Mouse (Mus musculus) olfactory bulb, adult 2 months (tissue): ENCODE data around the gene St5.

Experiments
- CTCF ChIP-seq: fragments of 200-500 bp; IDR thresholded peaks from 2 replicates; pipeline ENCODE4 v1.5.1; 2012; ENCODE audit warnings: low read depth, mild to moderate bottlenecking, low read length, moderate library complexity; ENCODE audit not compliant: insufficient read depth
- POLR2A ChIP-seq: fragments of 200-500 bp; IDR thresholded peaks from 2 replicates; pipeline ENCODE4 v1.6.1; 2012; ENCODE audit warnings: mild to moderate bottlenecking, low read depth, low read length, moderate library complexity; ENCODE audit not compliant: insufficient read depth

DNA sequence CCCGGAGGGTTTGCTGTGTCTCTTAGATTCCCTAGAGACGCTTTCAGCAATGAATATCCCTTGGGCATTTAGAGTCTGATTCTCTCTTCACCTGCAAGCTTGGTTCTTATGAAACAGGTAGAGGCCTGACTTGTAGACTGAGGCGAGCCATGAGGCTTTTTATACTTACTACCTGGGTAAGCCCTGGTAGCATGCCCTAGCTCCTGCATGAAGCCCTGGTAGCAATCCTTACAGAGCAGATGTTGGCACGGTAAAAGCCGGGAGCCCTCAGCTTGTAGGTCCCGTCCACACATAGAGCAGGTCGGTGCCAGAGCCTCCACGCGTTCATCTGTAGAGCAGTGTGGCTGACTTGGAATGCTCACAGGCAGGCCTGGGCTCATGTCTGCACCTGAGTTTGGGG, 195.8 kb downstream of the St5 start:
- no peak for TF ChIP-seq CTCF
- TF ChIP-seq POLR2A: no peak
